Mouse (Mus musculus) small intestine, adult 2 months (tissue): ENCODE measurements at regions not wholly inside any gene's neighbourhood (a gene's known extent, or its start where the extent isn't known, plus 50 kb on each side); places are given as distances from the start of the nearest gene placed in this dataset.

Experiments
- CTCF ChIP-seq: fragments of 200-500 bp; IDR thresholded peaks from 2 replicates; pipeline ENCODE4 v1.5.1; 2012; ENCODE audit warnings: low read depth, mild to moderate bottlenecking, control low read depth, inconsistent platforms, low read length, moderate library complexity, mixed read lengths; ENCODE audit not compliant: insufficient replicate concordance, insufficient read length; ENCODE audit errors: extremely low read depth
- POLR2A ChIP-seq: fragments of 200-500 bp; IDR thresholded peaks from 2 replicates; pipeline ENCODE4 v1.6.1; 2012; ENCODE audit warnings: low read depth, mild to moderate bottlenecking, control low read depth, inconsistent platforms, low read length, moderate library complexity

DNA sequence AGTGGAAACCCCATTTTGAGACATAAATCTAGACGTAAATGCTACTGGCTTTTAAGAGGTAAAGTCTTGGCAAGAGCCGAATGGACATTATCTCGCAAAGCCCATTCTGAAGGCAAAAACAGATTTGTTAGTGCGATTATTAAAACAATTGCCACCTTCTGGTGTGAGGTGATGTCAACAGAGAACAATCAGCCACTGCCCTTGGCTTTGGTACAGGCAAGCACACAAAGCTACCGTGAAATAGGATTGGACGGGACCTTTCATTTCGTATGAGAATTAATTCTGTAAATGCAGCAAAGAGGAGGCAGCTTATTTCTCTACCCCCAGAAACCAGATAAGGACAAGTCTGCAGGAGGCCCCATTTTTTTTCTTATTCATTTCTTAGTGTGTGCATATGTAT, 52.5 kb upstream of the Tenm3 start:
- no peak for TF ChIP-seq POLR2A
- TF ChIP-seq CTCF: no peak
